9 mouse cellular contexts compared by ENCODE assay signal in genomic region chr6:128764598-128764997, GRCm38 (mm10). TPM values are rescaled to one million over a fixed set of nuclear protein-coding genes. Genes with fewer than 3 reads are reported as not detected.
A peak's percentile ranks its signal among the peaks of the same experiment; 100 is the strongest.
DNase-seq lines count a peak whose midpoint lies in the region; ATAC-seq and TF ChIP-seq lines count a peak whose summit lies in the region.
"Had no signal": no experiment of that assay in that cellular context is flagged by ENCODE, and none has a peak within 500 bp of the region (broad histone marks: within the 10 kb centered on the region; RNA-seq: fewer than 3 reads in every experiment).

No protein-coding gene starts in this region.

- no peaks in the 10 kb centered on the region for H3K9me3 ChIP-seq in heart, embryonic 12.5 days (replicated peaks)
- H3K9me3 ChIP-seq in ES-E14 (ENCODE audit: control insufficient read depth, insufficient read depth, low read depth, low read length): 0 out of 2 replicates have a peak, but pooled peaks cover 2% of the 10 kb centered on the region
- H3K9me3 ChIP-seq in forebrain, embryonic 14.5 days (replicated peaks; ENCODE audit: control insufficient read depth, low read length): no peaks in the 10 kb centered on the region
- no peaks in the 10 kb centered on the region for H3K9me3 ChIP-seq in liver, embryonic 15.5 days (replicated peaks)

- H3K4me3 ChIP-seq in heart, embryonic 12.5 days: peak overlapping the region; percentile 73
- peak overlapping the region; percentile 45 to 64; a peak in 3 of 4 replicates for H3K4me3 ChIP-seq in ES-E14 (ENCODE audit: insufficient read depth in 1 of 2, low read depth in 1 of 2, low read length in 2 of 2, poor library complexity in 1 of 2, severe bottlenecking in 1 of 2)
- peak overlapping the region; percentile 46 for H3K4me3 ChIP-seq in forebrain, embryonic 14.5 days (ENCODE audit: low read depth, low read length)
- H3K4me3 ChIP-seq in liver, embryonic 15.5 days (replicated peaks): peak overlapping the region; percentile 65

- DNase-seq in heart, postnatal 14 days: no peak
- DNase-seq in ES-E14 (ENCODE audit: low read depth, low spot score): no peak
- DNase-seq in forebrain, embryonic 14.5 days (ENCODE audit: low spot score): no peak
- DNase-seq in right cerebral cortex, postnatal 10 days (ENCODE audit: low spot score in 2 of 2): no peak
- DNase-seq in left cerebral cortex, postnatal 14 days (ENCODE audit: low spot score in 2 of 2): no peak
- DNase-seq in gastrocnemius, adult 8-10 months (ENCODE audit: low spot score in 2 of 2): no peak

- no peaks in the 10 kb centered on the region for H3K36me3 ChIP-seq in heart, embryonic 12.5 days
- no peaks in the 10 kb centered on the region for H3K36me3 ChIP-seq in ES-E14 (ENCODE audit: control insufficient read depth, insufficient read depth, low read length, poor library complexity, severe bottlenecking)
- H3K36me3 ChIP-seq in forebrain, embryonic 14.5 days (ENCODE audit: control insufficient read depth, insufficient read depth, low read length): no peaks in the 10 kb centered on the region
- H3K36me3 ChIP-seq in liver, embryonic 15.5 days (replicated peaks): no peaks in the 10 kb centered on the region

- ATAC-seq in heart, embryonic 12.5 days (ENCODE audit: insufficient number of reproducible peaks, low FRiP score): no peak
- no peak for ATAC-seq in forebrain, embryonic 14.5 days
- ATAC-seq in liver, embryonic 15.5 days (ENCODE audit: insufficient read depth): no peak

- peak overlapping the region; percentile 63 for H3K4me2 ChIP-seq in heart, embryonic 12.5 days
- H3K4me2 ChIP-seq in forebrain, embryonic 14.5 days (ENCODE audit: low read length): peak overlapping the region; percentile 44
- H3K4me2 ChIP-seq in liver, embryonic 15.5 days: peak overlapping the region; percentile 82

- H3K9ac ChIP-seq in heart, embryonic 12.5 days: no peak overlapping the region
- H3K9ac ChIP-seq in ES-E14 (ENCODE audit: insufficient read depth, low read depth, low read length, poor library complexity, severe bottlenecking): no peak overlapping the region
- H3K9ac ChIP-seq in forebrain, embryonic 14.5 days (ENCODE audit: low read length): peak overlapping the region; percentile 47; the same call in 1 of the 2 replicates
- peak overlapping the region; percentile 49; the same call in 1 of the 2 replicates for H3K9ac ChIP-seq in liver, embryonic 15.5 days

- intact Hi-C loops in heart, postnatal 14 days (cut with DNase I): loop anchor here (2.0 to 10.0 kb wide), 3 partner anchors 38 to 490 kb away; no protein-coding TSS in a partner anchor
- intact Hi-C loops in left cerebral cortex, postnatal 14 days (cut with DNase I): loop anchor here (1.0 to 10.0 kb wide), 2 partner anchors 38 to 470 kb away; no protein-coding TSS in a partner anchor

- peaks cover 6% of the 10 kb centered on the region for H3K4me1 ChIP-seq in heart, embryonic 12.5 days (replicated peaks)
- no peaks in the 10 kb centered on the region for H3K4me1 ChIP-seq in ES-E14 (ENCODE audit: control insufficient read depth in 2 of 2, insufficient read depth in 2 of 2, low read length in 2 of 2, poor library complexity in 1 of 2)
- H3K4me1 ChIP-seq in forebrain, embryonic 14.5 days (ENCODE audit: control insufficient read depth, insufficient read depth, low read length): no peaks in the 10 kb centered on the region; the same call in 1 of the 2 replicates
- H3K4me1 ChIP-seq in liver, embryonic 15.5 days (replicated peaks): peaks cover 22% of the 10 kb centered on the region

- WGBS in heart, embryonic 12.5 days: 25% methylated on average over 5 of the region's 5 CpGs
- WGBS in forebrain, embryonic 14.5 days: 18% methylated on average over 5 of the region's 5 CpGs
- 12% methylated on average over 5 of the region's 5 CpGs for whole genome bisulfite sequencing in liver, embryonic 15.5 days (ENCODE audit: insufficient replicate concordance)

- no peak overlapping the region for H3K27ac ChIP-seq in heart, embryonic 12.5 days (ENCODE audit: poor library complexity, severe bottlenecking)
- no peak overlapping the region for H3K27ac ChIP-seq in ES-E14 (ENCODE audit: insufficient read depth, low read depth, low read length, poor library complexity, severe bottlenecking)
- H3K27ac ChIP-seq in forebrain, embryonic 14.5 days (ENCODE audit: low read depth, low read length): peak overlapping the region; percentile 35; the same call in 1 of the 2 replicates
- 0 out of 2 replicates have a peak overlapping the region, but pooled peaks have one; percentile 39 for H3K27ac ChIP-seq in liver, embryonic 15.5 days (replicated peaks)

- in situ Hi-C loops in ES-E14 (cut with MboI; ENCODE audit: low sequenced_read_pairs in 2 of 2, unreplicated experiment in 2 of 2): loop anchor here in 1 of 2 experiments (5.0 kb wide), 1 partner anchor 33 kb away; no protein-coding TSS in a partner anchor

- no peaks in the 10 kb centered on the region for H3K27me3 ChIP-seq in heart, embryonic 12.5 days (replicated peaks)
- no peaks in the 10 kb centered on the region for H3K27me3 ChIP-seq in forebrain, embryonic 14.5 days (replicated peaks; ENCODE audit: control insufficient read depth, insufficient read depth, low read length)
- H3K27me3 ChIP-seq in liver, embryonic 15.5 days: no peaks in the 10 kb centered on the region

TF ChIP-seq in ES-E14, 5 proteins besides CTCF, POLR2A, EP300 and RAD21:
- no peak for TF ChIP-seq HCFC1 (IDR thresholded peaks at IDR 0.05; ENCODE audit: borderline replicate concordance, insufficient read depth, low read length)
- no peak for TF ChIP-seq ZNF384 (IDR thresholded peaks at IDR 0.05; ENCODE audit: low read depth, low read length)
- no peak for TF ChIP-seq MAFK (IDR thresholded peaks at IDR 0.05; ENCODE audit: insufficient read depth, low read depth, low read length)
- TF ChIP-seq ZC3H11A (IDR thresholded peaks at IDR 0.05; ENCODE audit: borderline replicate concordance, low read depth, low read length): no peak
- TF ChIP-seq CHD2 (IDR thresholded peaks at IDR 0.05; ENCODE audit: low read depth, low read length): no peak

RNA-seq across cellular contexts. Expression of gene Klrb1c, which starts 24.4 kb away (rescaled TPM):
- polyA plus RNA-seq in heart, embryonic 12.5 days (2016; fragmentation: Nextera tagmentation; extraction: Ambion mirVana): not detected in 2 replicates
- under 1 TPM in 1 of 2 experiments, not detected in 1; 0.12 TPM for total RNA-seq in heart, postnatal 14 days (2021)
- 0.13 TPM in 1 of 2 replicates, not detected in the other for total RNA-seq in ES-E14 (2012; rRNA removed)
- polyA plus RNA-seq in forebrain, embryonic 14.5 days (2014; fragmentation: Nextera tagmentation; extraction: Ambion mirVana): not detected in 2 replicates
- polyA plus RNA-seq in liver, embryonic 15.5 days (2015; fragmentation: Nextera tagmentation; extraction: Ambion mirVana): 0.25 and 0.37 TPM in 2 replicates
- total RNA-seq in left cerebral cortex, postnatal 14 days (2021): not detected
- total RNA-seq in gastrocnemius, adult 8-10 months (2022): not detected
- polyA plus RNA-seq: Patski had no signal

RNA-seq across cellular contexts. Expression of gene Klrb1, which starts 41.7 kb away (rescaled TPM):
- polyA plus RNA-seq in heart, embryonic 12.5 days (2016; fragmentation: Nextera tagmentation; extraction: Ambion mirVana): not detected in 2 replicates
- not detected for total RNA-seq in heart, postnatal 14 days (2021)
- total RNA-seq in ES-E14 (2012; rRNA removed): not detected in 2 replicates
- polyA plus RNA-seq in forebrain, embryonic 14.5 days (2014; fragmentation: Nextera tagmentation; extraction: Ambion mirVana): not detected in 2 replicates
- polyA plus RNA-seq in liver, embryonic 15.5 days (2015; fragmentation: Nextera tagmentation; extraction: Ambion mirVana): not detected in 2 replicates
- total RNA-seq in left cerebral cortex, postnatal 14 days (2021): under 1 TPM in 1 of 2 experiments, not detected in 1; 0.47 TPM
- not detected for total RNA-seq in gastrocnemius, adult 8-10 months (2022)
- polyA plus RNA-seq: Patski had no signal

Comparison
In these comparisons a context has a peak if more than half of its experiments do, and no peak if none do; other contexts are left out.
1. H3K27ac ChIP-seq: peak in forebrain, embryonic 14.5 days (single experiment) and liver, embryonic 15.5 days (single experiment); none in heart, embryonic 12.5 days (single experiment) and ES-E14 (single experiment).
2. H3K9ac ChIP-seq: peak in forebrain, embryonic 14.5 days (single experiment) and liver, embryonic 15.5 days (single experiment); none in heart, embryonic 12.5 days (single experiment) and ES-E14 (single experiment).
3. Peak in every context shown above with its lines, with median percentiles within 50 percentile points of each other: H3K4me2 ChIP-seq and H3K4me3 ChIP-seq.